Mouse (Mus musculus) adrenal gland, postnatal 25 days (tissue): ENCODE measurements around the gene Gm20662. TPM values are rescaled to one million over a fixed set of nuclear protein-coding genes. Genes with fewer than 3 reads are reported as not detected.

Source experiments
- DNase-seq: peaks from one replicate; pipeline ENCODE4 v3.0.0; 2021; ENCODE audit warnings: mixed read lengths
- long read RNA-seq: library from polyadenylated mRNA; stranded (forward); transcript quantifications from one replicate; pipeline ENCODE4 v2.0.0, GENCODE M21; 2021
- total RNA-seq: library from RNA; stranded (reverse); gene quantifications from 2 replicates; pipeline ENCODE4 v1.2.3, GENCODE M21; 2021

The Gm20662 gene
- 2.8 TPM in 1 of 2 replicates, not detected in the other for total RNA-seq
- long read RNA-seq, partial matches to known transcripts, result 0 of 1 reads
- long read RNA-seq, other reads (novel, unspliced or antisense), result 1 of 1 reads

- no peak for DNase-seq
Measured at GRCm38 (mm10) chr9:107996049-107996448, at the start of gene Gm20662. Gm20662 (plus strand) TSS chr9:107996349.

GRCm38 (mm10) chr9:107947241-107948194 lies 48.6 kb upstream of the Gm20662 start:
- DNase-seq, result no peak

GRCm38 (mm10) chr9:107949184-107949921 lies 46.8 kb upstream of the Gm20662 start:
- DNase-seq, result no peak

GRCm38 (mm10) chr9:107949922-107950235 lies 46.3 kb upstream of the Gm20662 start, which contains the start of gene Traip:
Traip (plus strand) TSS chr9:107950136.
- no peak for DNase-seq

- DNase-seq, result peak; percentile 94
Measured at GRCm38 (mm10) chr9:107950460-107951355, 45.4 kb upstream of the Gm20662 start.

- no peak for DNase-seq
Measured at GRCm38 (mm10) chr9:107955613-107956289, 40.4 kb upstream of the Gm20662 start.

GRCm38 (mm10) chr9:107957141-107957540 lies 39.0 kb upstream of the Gm20662 start:
- DNase-seq, result no peak

- DNase-seq, result peak; percentile 37
Measured at GRCm38 (mm10) chr9:107959896-107960295, 36.3 kb upstream of the Gm20662 start.

GRCm38 (mm10) chr9:107960928-107961327 lies 35.2 kb upstream of the Gm20662 start:
- DNase-seq, result no peak

- DNase-seq, result no peak
Measured at GRCm38 (mm10) chr9:107961351-107961762, 34.8 kb upstream of the Gm20662 start.

- DNase-seq, result no peak
Measured at GRCm38 (mm10) chr9:107961881-107962280, 34.3 kb upstream of the Gm20662 start.

- no peak for DNase-seq
Measured at GRCm38 (mm10) chr9:107962916-107963315, 33.2 kb upstream of the Gm20662 start.

GRCm38 (mm10) chr9:107963700-107964099 lies 32.4 kb upstream of the Gm20662 start:
- peak; percentile 89 for DNase-seq

- no peak for DNase-seq
Measured at GRCm38 (mm10) chr9:107964681-107965080, 31.5 kb upstream of the Gm20662 start.

GRCm38 (mm10) chr9:107966676-107967075 lies 29.5 kb upstream of the Gm20662 start:
- no peak for DNase-seq

- no peak for DNase-seq
Measured at GRCm38 (mm10) chr9:107967437-107967836, 28.7 kb upstream of the Gm20662 start.

GRCm38 (mm10) chr9:107968531-107968930 lies 27.6 kb upstream of the Gm20662 start:
- DNase-seq, result no peak

- no peak for DNase-seq
Measured at GRCm38 (mm10) chr9:107970311-107970710, 25.8 kb upstream of the Gm20662 start.

GRCm38 (mm10) chr9:107971690-107972541 lies 24.2 kb upstream of the Gm20662 start:
- DNase-seq, result no peak

- DNase-seq, result no peak
Measured at GRCm38 (mm10) chr9:107974491-107975171, 21.5 kb upstream of the Gm20662 start.
